Mouse (Mus musculus) stomach, embryonic 15.5 days (tissue): Measurements from ENCODE around the gene Gm10318. TPM values are rescaled to one million over a fixed set of nuclear protein-coding genes. Genes with fewer than 3 reads are reported as not detected.

Experiments used
- ATAC-seq: fragments of 200-750 bp; cut with Nextera tagmentation; 2 replicates; pipeline ENCODE4 v1.8.0; 2017; ENCODE audit warnings: low read depth, moderate number of reproducible peaks, moderate TSS enrichment; ENCODE audit not compliant: insufficient read depth, low FRiP score
- H3K27ac ChIP-seq: fragments of 300-500 bp; sonication (generic); 2 replicates; pipeline ENCODE4 v1.5.1; 2015; ENCODE audit warnings: mild to moderate bottlenecking, inconsistent platforms
- H3K27me3 ChIP-seq: fragments of 300-500 bp; sonication (generic); replicated peaks from 2 replicates; pipeline ENCODE4 v1.6.1; 2015; ENCODE audit warnings: inconsistent platforms
- H3K36me3 ChIP-seq: fragments of 300-500 bp; sonication (generic); 2 replicates; pipeline ENCODE4 v1.6.1; 2015; ENCODE audit warnings: inconsistent platforms
- H3K4me1 ChIP-seq: fragments of 300-500 bp; sonication (generic); 2 replicates; pipeline ENCODE4 v1.6.1; 2015; ENCODE audit warnings: inconsistent platforms
- H3K4me2 ChIP-seq: fragments of 300-500 bp; sonication (generic); 2 replicates; pipeline ENCODE4 v1.6.1; 2015; ENCODE audit warnings: mild to moderate bottlenecking, inconsistent platforms
- H3K4me3 ChIP-seq: fragments of 300-500 bp; sonication (generic); replicated peaks from 2 replicates; pipeline ENCODE4 v1.5.1; 2015; ENCODE audit warnings: inconsistent platforms
- H3K9ac ChIP-seq: fragments of 300-500 bp; sonication (generic); 2 replicates; pipeline ENCODE4 v1.6.1; 2015; ENCODE audit warnings: inconsistent platforms
- H3K9me3 ChIP-seq: fragments of 300-500 bp; sonication (generic); 2 replicates; pipeline ENCODE4 v1.6.1; 2016; ENCODE audit warnings: inconsistent platforms
- WGBS: fragments of 180-500 bp; shearing (Covaris S2); methylation state at CpG from one replicate; pipeline ENCODE4 v1.1.7; 2015; 5-methylcytosine and 5-hydroxymethylcytosine counted together
- polyA plus RNA-seq: library from polyadenylated mRNA; unstranded; fragments of >200 nt; fragmentation: Nextera tagmentation; extraction: Ambion mirVana; gene quantifications from 2 replicates; pipeline ENCODE4 v1.2.1, GENCODE M21; 2015

Gm10318 gene
- not detected in 2 replicates for polyA plus RNA-seq

- Histone ChIP-seq H3K4me3 (no peak within 1 kb of the TSS), H3K4me1 (no peaks in the 10 kb centered on the region), H3K27me3 (no peaks in the 10 kb centered on the region), H3K9ac (no peak within 1 kb of the TSS), H3K27ac (no peak within 1 kb of the TSS), H3K36me3 (no peaks in the 10 kb centered on the region), H3K4me2 (no peak within 1 kb of the TSS), H3K9me3 (no peaks in the 10 kb centered on the region)
- 53% methylated on average over 7 of the region's 9 CpGs for WGBS
- no peak for ATAC-seq
These were observed at the start of gene Gm10318 for GRCm38 (mm10) chr10:77852559-77852958. Gm10318 (plus strand) TSS chr10:77852859.

GRCm38 (mm10) chr10:77804095-77804494, 48.6 kb upstream of the Gm10318 start:
- H3K9me3 ChIP-seq, result no peaks in the 10 kb centered on the region
- no peak overlapping the region for H3K4me3 ChIP-seq
- H3K4me2 ChIP-seq, result no peak overlapping the region
- H3K36me3 ChIP-seq, result no peaks in the 10 kb centered on the region
- H3K9ac ChIP-seq, result no peak overlapping the region
- H3K27ac ChIP-seq, result no peak overlapping the region
- no peaks in the 10 kb centered on the region for H3K4me1 ChIP-seq
- 51% methylated on average over 3 of the region's 3 CpGs for WGBS
- no peaks in the 10 kb centered on the region for H3K27me3 ChIP-seq
- no peak for ATAC-seq

- Histone ChIP-seq H3K27me3 (no peaks in the 10 kb centered on the region), H3K4me3 (no peak within 1 kb of the TSS), H3K4me1 (no peaks in the 10 kb centered on the region), H3K27ac (no peak within 1 kb of the TSS), H3K4me2 (no peak within 1 kb of the TSS), H3K9ac (no peak within 1 kb of the TSS), H3K36me3 (no peaks in the 10 kb centered on the region), H3K9me3 (no peaks in the 10 kb centered on the region)
- WGBS, result 67% methylated on average over 5 of the region's 5 CpGs
- ATAC-seq, result no peak
These were observed 40.9 kb upstream of the Gm10318 start, which contains the start of gene Gm9507 for GRCm38 (mm10) chr10:77811743-77812142. Gm9507 (minus strand) TSS chr10:77811843.

GRCm38 (mm10) chr10:77814382-77814781, 38.3 kb upstream of the Gm10318 start, which contains the start of gene Gm2696:
Gm2696 (plus strand) TSS chr10:77814682.
- WGBS, result 33% methylated on average over 4 of the region's 4 CpGs
- Histone ChIP-seq H3K36me3 (no peaks in the 10 kb centered on the region), H3K4me1 (no peaks in the 10 kb centered on the region), H3K27ac (no peak within 1 kb of the TSS), H3K4me3 (no peak within 1 kb of the TSS), H3K4me2 (no peak within 1 kb of the TSS), H3K9ac (no peak within 1 kb of the TSS), H3K27me3 (no peaks in the 10 kb centered on the region), H3K9me3 (no peaks in the 10 kb centered on the region)
- no peak for ATAC-seq

- ATAC-seq, result no peak
- H3K4me3 ChIP-seq, result no peak overlapping the region
- 31% methylated on average over 5 of the region's 5 CpGs for WGBS
These were observed 37.1 kb upstream of the Gm10318 start for GRCm38 (mm10) chr10:77815514-77815913.

GRCm38 (mm10) chr10:77818523-77818922, 34.1 kb upstream of the Gm10318 start:
- no peak for ATAC-seq
- Histone ChIP-seq H3K9ac (no peak overlapping the region), H3K9me3 (no peaks in the 10 kb centered on the region), H3K4me2 (no peak overlapping the region), H3K4me3 (no peak overlapping the region), H3K27me3 (no peaks in the 10 kb centered on the region), H3K36me3 (no peaks in the 10 kb centered on the region), H3K4me1 (no peaks in the 10 kb centered on the region), H3K27ac (no peak overlapping the region)
- 94% methylated on average over 4 of the region's 4 CpGs for WGBS

More at GRCm38 (mm10) chr10:77815514-77815913, 37.1 kb upstream of the Gm10318 start:
- Histone ChIP-seq H3K27me3 (no peaks in the 10 kb centered on the region), H3K9me3 (no peaks in the 10 kb centered on the region), H3K36me3 (no peaks in the 10 kb centered on the region), H3K9ac (no peak overlapping the region), H3K27ac (no peak overlapping the region), H3K4me1 (no peaks in the 10 kb centered on the region), H3K4me2 (no peak overlapping the region)

GRCm38 (mm10) chr10:77819203-77819602, 33.5 kb upstream of the Gm10318 start:
- Histone ChIP-seq H3K27me3 (no peaks in the 10 kb centered on the region), H3K36me3 (no peaks in the 10 kb centered on the region), H3K9ac (no peak overlapping the region), H3K4me3 (no peak overlapping the region), H3K4me2 (no peak overlapping the region), H3K4me1 (no peaks in the 10 kb centered on the region), H3K27ac (no peak overlapping the region), H3K9me3 (no peaks in the 10 kb centered on the region)
- ATAC-seq, result no peak
- WGBS, result 44% methylated on average over 4 of the region's 4 CpGs

- H3K27me3 ChIP-seq, result no peaks in the 10 kb centered on the region
- H3K4me3 ChIP-seq, result no peak within 1 kb of the TSS
- H3K4me2 ChIP-seq, result no peak within 1 kb of the TSS
- H3K9ac ChIP-seq, result no peak within 1 kb of the TSS
- no peak for ATAC-seq
- no peak within 1 kb of the TSS for H3K27ac ChIP-seq
- H3K36me3 ChIP-seq, result no peaks in the 10 kb centered on the region
- H3K4me1 ChIP-seq, result no peaks in the 10 kb centered on the region
- WGBS, result 53% methylated on average over 6 of the region's 6 CpGs
- H3K9me3 ChIP-seq, result no peaks in the 10 kb centered on the region
These were observed 25.7 kb upstream of the Gm10318 start, which contains the start of gene Krtap10-4 for GRCm38 (mm10) chr10:77826951-77827350. Krtap10-4 (minus strand) TSS chr10:77827095.

- Histone ChIP-seq H3K27ac (no peak within 1 kb of the TSS), H3K4me2 (no peak within 1 kb of the TSS), H3K27me3 (no peaks in the 10 kb centered on the region)
These were observed 17.0 kb upstream of the Gm10318 start, which contains the start of gene Krtap10-10 for GRCm38 (mm10) chr10:77835647-77836046. Krtap10-10 (plus strand) TSS chr10:77835947.

GRCm38 (mm10) chr10:77839006-77839405, 13.7 kb upstream of the Gm10318 start:
- WGBS, result 58% methylated on average over 6 of the region's 6 CpGs

More at GRCm38 (mm10) chr10:77835647-77836046, 17.0 kb upstream of the Gm10318 start, which contains the start of gene Krtap10-10:
- no peak for ATAC-seq
- H3K9ac ChIP-seq, result no peak within 1 kb of the TSS
- no peaks in the 10 kb centered on the region for H3K4me1 ChIP-seq
- H3K9me3 ChIP-seq, result no peaks in the 10 kb centered on the region
- no peak within 1 kb of the TSS for H3K4me3 ChIP-seq
- H3K36me3 ChIP-seq, result no peaks in the 10 kb centered on the region
- WGBS, result 73% methylated on average over 9 of the region's 9 CpGs

GRCm38 (mm10) chr10:77846503-77846902, 6.2 kb upstream of the Gm10318 start, which contains the start of gene Gm36176:
Gm36176 (plus strand) TSS chr10:77846803.
- Histone ChIP-seq H3K4me1 (no peaks in the 10 kb centered on the region), H3K27me3 (no peaks in the 10 kb centered on the region), H3K27ac (no peak within 1 kb of the TSS), H3K36me3 (no peaks in the 10 kb centered on the region), H3K4me2 (no peak within 1 kb of the TSS), H3K9ac (no peak within 1 kb of the TSS), H3K4me3 (no peak within 1 kb of the TSS), H3K9me3 (no peaks in the 10 kb centered on the region)
- 63% methylated on average over 3 of the region's 3 CpGs for WGBS
- no peak for ATAC-seq

More at GRCm38 (mm10) chr10:77839006-77839405, 13.7 kb upstream of the Gm10318 start:
- no peaks in the 10 kb centered on the region for H3K36me3 ChIP-seq
- H3K9ac ChIP-seq, result no peak overlapping the region
- no peak overlapping the region for H3K4me3 ChIP-seq
- H3K27ac ChIP-seq, result no peak overlapping the region
- no peak overlapping the region for H3K4me2 ChIP-seq
- no peaks in the 10 kb centered on the region for H3K4me1 ChIP-seq
- no peaks in the 10 kb centered on the region for H3K27me3 ChIP-seq
- no peak for ATAC-seq
- H3K9me3 ChIP-seq, result no peaks in the 10 kb centered on the region

- H3K4me2 ChIP-seq, result no peak overlapping the region
- H3K27me3 ChIP-seq, result no peaks in the 10 kb centered on the region
- H3K4me3 ChIP-seq, result no peak overlapping the region
- no peaks in the 10 kb centered on the region for H3K9me3 ChIP-seq
- H3K36me3 ChIP-seq, result no peaks in the 10 kb centered on the region
- no peaks in the 10 kb centered on the region for H3K4me1 ChIP-seq
- WGBS, result 18% methylated on average over 2 of the region's 2 CpGs
- no peak overlapping the region for H3K9ac ChIP-seq
- no peak overlapping the region for H3K27ac ChIP-seq
- no peak for ATAC-seq
These were observed 5.7 kb upstream of the Gm10318 start for GRCm38 (mm10) chr10:77846961-77847360.

- WGBS, result 76% methylated on average over 2 of the region's 2 CpGs
These were observed 5.1 kb upstream of the Gm10318 start for GRCm38 (mm10) chr10:77847538-77847937.

More at GRCm38 (mm10) chr10:77847538-77847937, 5.1 kb upstream of the Gm10318 start:
- Histone ChIP-seq H3K4me2 (no peak overlapping the region), H3K4me1 (no peaks in the 10 kb centered on the region), H3K27ac (no peak overlapping the region), H3K4me3 (no peak overlapping the region), H3K9me3 (no peaks in the 10 kb centered on the region), H3K27me3 (no peaks in the 10 kb centered on the region), H3K9ac (no peak overlapping the region), H3K36me3 (no peaks in the 10 kb centered on the region)
- ATAC-seq, result no peak
